Mouse (Mus musculus): ENCODE measurements around the gene Hcls1.

Gene Hcls1

DNA sequence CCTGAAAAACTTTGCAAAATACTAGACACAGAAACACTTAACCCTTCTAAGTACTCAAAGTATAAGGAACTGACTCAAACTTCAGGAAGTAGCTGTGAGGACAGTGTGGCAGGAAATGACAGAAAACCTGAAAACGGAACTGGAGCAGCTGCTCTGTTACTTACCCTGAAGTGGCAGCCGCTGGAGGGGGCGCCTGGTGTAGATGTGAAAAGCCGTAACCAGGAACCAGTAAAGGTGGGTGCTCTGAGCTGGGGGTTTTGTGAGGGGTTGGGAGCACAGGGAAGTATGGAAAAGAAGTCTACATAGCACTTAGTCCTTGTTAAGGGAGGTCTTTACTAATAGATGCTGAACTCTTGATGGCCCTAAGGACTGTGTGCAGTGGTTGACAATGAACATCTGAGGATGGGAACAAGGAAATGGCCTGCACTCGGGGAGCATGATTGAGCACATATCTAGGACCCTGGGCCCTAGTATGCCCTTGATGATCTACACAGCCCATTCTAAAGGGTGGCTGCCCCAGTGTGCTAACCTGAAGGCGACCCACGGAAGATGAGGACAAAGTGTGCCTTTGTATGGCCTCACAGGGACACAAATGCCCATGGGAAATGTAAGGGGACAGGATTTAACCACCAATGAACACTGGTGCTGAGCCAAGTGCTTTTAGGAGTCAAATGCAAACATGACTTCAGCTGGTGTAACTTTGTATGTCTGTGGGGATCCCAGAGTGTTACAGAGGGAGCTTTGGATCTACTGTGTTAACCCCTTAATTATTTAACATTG is at the start of gene Hcls1:
Hcls1 (plus strand) TSS at position 143 of the 780 bp plus-strand sequence.
- in situ Hi-C loops (cut with MseI, MboI), result no loop called here

DNA sequence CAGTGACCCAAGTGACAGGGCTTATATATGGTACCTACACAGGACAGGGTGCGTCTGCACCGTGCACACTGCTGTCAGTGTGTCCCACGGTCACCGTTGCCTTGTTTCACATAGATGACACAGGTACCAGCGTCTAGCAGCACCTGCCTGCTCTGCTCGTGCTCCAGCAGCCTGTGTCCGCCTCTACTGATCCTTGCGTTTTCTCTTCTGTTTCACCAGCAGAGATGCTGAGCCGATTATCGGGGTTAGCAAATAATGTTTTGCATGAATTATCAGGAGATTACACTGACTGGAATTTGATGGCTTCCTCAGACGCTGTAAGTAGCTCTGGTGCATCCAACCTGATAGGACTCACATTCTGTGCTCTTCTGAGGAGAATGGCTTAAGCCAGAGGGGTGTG is 48.9 kb upstream of the Hcls1 start:
- in situ Hi-C loops (cut with MseI, MboI), result loop anchor here (5.0 kb wide), 2 partner anchors 121 to 126 kb away; partner anchors contain the start of gene Polq (in 1 of the 2)

DNA sequence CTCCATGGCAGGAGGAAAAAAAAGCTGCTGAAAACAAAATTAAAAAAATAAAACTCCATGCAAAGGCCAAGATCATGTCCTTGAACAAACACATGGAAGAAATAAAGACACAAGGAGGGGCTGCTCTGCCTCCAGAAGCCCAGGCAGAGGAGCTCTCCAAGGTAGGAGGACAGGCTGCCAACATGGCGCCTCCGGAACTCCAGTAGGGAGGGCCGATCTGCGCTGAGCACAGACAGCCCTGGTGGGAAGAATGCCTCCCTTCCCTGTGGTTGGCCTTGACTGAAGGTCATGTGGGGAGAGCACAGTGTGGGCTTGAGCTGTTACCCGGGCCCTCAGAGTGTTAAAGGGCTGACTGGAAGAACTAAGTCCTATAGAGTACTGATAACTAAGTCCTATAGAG is 47.2 kb upstream of the Hcls1 start:
- in situ Hi-C loops (cut with MseI, MboI), result loop anchor here (5.0 kb wide), 2 partner anchors 120 to 125 kb away; partner anchors contain the start of gene Polq (in 1 of the 2)

DNA sequence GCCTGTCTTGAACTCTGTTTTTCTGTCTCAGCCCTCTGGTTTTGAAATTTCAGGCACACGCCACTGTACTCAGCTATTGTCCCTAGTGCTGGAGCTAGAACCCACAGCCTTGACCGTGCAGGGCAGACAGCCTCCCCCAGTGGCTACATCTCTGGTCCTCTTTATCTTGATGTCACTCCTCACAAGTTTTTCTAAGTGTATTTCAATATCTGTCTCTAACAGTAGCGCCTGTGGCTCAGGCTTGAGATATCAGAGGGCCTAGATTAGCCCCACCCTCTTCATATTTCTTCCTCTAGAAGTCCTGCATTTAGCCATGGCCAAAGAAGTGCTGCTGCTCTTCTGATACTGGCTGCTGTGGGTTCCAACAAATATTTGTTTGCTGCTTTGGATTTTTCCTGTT is 44.2 kb upstream of the Hcls1 start:
- in situ Hi-C loops (cut with MseI, MboI), result no loop called here

DNA sequence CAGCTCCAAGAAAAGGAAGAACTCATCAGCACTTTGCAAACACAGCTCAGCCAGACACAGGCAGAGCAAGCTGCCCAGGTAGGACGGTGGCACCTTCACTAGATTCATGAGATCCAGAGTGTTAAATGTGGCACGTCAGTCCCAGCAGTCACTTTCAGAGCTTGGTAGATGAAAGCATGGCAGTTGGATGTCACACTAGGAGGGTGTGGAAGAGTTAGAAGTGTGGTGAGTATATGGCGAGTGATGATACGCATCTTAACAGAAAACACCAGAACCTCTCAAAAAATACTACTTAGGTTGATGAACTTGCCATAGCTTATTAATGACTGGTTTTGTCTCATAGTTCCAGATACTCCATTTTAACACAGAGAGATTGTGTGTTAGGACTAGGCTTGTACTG is 43.4 kb upstream of the Hcls1 start:
- in situ Hi-C loops (cut with MseI, MboI), result no loop called here

DNA sequence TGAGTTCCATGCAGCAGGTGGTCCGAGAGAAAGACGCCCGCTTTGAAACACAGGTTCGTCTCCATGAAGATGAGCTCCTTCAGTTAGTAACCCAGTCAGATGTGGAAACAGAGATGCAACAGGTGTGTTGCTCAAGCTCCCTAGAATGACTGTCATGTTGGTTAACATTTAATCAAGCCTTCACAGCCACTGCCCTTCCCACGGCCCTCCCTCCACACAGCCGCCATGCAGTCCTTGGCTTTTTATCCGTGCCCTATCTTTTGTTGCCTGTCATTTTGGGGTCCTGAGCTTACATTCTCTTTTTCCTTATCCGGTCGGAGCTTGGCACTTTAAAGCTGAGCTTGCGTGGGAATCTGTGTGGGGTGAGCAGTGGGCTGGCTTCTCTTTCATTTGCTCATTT is 41.5 kb upstream of the Hcls1 start:
- in situ Hi-C loops (cut with MseI, MboI), result no loop called here

DNA sequence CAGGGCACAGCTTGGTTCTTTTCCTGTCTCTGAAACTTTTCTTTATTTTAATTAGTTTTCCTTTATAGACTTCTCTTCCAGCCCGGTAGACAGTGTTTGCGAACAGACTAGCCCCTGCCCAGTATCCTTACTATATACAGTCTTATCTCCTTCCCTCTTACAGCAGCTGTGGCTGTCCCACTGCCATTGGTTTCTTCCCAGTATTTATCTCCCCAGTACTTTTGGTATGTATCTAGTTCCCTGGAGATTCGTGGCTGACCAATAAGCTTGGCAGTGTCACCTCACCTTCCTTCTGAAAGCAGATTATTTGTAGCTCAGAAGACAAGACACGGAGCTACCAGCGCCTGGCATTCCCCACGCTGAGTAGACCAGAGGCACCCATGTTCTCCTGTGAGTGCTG is 38.1 kb upstream of the Hcls1 start:
- in situ Hi-C loops (cut with MseI, MboI), result no loop called here

DNA sequence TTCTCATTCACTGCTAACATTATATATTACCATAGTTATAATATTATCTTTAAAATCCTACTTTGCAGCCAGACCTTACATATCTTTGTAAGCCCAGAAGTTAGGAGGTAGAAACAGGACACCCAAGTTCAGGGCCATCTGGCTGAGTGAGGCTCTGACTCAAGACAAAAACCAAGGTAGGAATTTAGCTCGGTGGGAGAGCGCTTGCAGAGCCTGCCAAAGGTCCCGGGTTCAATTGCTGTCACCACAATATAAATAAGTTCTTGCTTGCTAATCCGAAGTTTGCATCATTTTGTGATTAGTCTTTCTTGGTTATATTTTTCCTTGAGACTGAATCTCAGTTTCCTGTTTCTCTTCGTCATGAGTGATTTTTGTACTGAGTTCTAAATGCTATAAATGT is 31.6 kb upstream of the Hcls1 start:
- in situ Hi-C loops (cut with MseI, MboI), result no loop called here

DNA sequence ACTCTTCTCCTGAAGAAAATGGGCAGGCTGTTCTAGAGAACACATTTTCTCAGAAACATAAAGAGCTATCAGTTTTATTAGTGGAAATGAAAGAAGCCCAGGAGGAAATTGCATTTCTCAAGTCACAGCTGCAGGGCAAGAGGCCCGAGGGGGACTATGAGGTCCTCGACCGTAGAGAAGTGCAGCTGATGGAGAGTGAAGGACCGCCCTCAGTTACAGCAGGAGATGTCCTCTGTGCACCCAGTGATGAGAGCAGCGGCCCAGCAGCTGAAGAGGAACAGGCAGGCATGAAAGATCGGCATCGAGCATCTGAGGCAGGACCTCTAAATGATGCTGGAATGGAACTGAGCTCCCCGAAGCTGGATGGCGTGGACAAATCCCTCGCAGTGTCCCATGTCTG is 22.9 kb upstream of the Hcls1 start:
- in situ Hi-C loops (cut with MseI, MboI), result no loop called here

DNA sequence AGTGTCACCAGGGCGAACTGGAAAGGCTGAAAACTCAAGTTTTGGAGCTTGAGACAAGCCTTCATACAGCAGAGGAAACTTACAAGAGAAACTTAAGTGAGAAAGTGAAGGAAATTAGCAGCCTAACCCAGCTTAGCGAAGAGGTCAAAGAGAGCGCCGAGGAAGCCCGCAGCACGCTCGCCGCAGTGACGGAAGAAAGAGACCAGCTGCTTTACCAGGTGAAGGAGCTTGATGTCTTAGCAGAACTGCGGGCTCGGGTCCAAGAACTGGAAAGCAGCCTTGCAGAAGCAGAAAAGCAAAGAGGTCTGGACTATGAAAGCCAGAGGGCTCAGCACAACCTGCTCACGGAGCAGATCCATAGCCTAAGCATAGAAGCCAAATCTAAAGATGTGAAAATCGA is 22.5 kb upstream of the Hcls1 start:
- in situ Hi-C loops (cut with MseI, MboI), result no loop called here

DNA sequence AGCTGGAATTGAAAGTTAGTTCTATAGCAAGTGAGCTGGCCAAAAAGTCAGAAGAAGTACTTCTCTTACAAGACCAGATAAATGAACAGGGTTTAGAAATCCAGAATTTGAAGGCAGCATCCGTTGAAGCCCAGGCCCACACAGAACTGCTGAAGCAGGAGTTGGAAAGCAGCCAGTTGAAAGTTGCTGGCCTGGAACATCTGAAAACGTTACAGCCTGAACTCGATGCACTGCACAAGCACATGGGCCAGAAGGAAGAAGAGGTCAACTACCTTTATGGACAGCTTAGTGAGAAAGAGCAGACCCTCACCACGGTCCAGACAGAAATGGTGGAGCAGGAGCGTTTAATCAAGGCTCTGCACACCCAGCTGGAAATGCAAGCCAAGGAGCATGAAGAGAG is 20.6 kb upstream of the Hcls1 start:
- in situ Hi-C loops (cut with MseI, MboI), result no loop called here

DNA sequence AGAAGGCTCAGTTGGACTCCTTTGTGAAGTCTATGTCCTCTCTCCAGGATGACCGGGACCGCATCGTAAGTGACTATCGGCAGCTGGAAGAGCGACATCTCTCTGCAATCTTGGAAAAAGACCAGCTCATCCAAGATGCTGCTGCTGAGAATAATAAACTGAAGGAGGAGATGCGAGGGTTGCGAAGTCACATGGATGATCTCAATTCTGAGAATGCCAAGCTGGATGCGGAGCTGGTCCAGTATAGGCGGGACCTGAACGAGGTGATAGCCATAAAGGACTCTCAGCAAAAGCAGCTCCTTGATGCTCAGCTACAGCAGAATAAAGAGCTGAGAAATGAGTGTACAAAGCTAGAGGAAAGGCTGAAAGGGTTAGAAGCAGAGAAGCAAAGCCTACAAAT is 16.3 kb upstream of the Hcls1 start:
- in situ Hi-C loops (cut with MseI, MboI), result no loop called here

DNA sequence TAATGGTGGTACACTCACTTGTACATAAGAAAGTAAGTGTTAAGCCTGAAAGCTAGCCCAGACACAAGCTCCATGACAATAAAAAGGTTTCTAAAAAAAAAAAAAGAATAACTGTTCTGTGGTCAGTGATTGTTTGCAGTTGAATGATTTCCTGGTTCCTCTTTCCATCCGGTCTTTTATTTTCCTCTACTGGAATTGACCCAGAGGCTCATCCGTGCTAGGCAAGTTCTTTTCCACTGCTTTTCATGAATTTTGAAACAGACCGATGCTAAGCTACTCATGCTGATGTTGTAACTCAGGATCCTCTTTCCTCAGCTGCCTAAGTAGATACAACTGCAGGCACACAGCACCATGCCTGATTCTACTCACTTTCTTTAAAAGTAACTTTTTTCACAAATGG is 14.4 kb upstream of the Hcls1 start:
- in situ Hi-C loops (cut with MseI, MboI), result no loop called here

DNA sequence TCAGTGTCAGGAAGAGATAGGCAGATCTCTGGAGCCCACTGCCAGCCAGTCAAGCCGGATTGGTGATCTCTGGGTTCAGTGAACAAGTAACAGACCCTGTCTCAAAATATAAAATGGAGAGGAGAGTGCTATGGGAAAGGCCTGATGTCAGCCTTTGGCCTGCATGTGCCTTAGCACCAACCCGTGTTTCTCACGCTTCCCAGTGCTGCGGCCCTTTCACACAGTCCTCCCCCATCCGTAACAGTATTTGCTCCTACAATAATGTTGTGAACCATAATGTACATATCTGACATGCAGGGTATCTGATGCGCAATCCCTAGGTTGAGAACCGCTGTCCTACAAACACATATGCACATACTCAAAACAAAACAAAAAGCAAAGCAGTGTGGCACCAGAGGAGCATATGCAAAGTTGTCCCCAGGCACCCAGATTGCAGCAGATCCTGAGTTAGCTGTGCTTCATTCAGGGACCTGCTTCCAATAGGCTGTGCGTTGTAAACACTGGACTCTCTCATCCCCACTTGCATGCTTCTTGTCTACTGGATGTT is 13.6 kb upstream of the Hcls1 start:
- in situ Hi-C loops (cut with MseI, MboI), result no loop called here

DNA sequence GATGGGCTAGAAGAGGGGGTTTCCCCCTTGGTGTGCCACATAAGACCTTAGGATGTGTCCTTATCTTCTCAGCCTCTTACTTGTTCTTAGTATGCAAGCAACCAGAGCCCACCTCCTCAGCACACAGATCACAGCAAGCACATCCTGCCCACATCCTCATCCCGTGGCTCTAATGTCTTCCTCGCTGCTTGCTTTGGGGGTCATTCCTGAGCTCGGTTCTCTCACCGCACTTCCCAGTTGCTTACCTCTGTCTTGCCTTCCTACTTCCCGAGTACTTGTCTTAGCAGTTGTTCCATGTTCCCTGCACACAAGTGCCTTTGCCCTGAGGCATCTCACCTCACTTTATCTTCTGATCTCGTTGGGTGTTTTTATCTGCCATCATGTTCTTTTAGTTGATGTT is 12.8 kb upstream of the Hcls1 start:
- in situ Hi-C loops (cut with MseI, MboI), result no loop called here

DNA sequence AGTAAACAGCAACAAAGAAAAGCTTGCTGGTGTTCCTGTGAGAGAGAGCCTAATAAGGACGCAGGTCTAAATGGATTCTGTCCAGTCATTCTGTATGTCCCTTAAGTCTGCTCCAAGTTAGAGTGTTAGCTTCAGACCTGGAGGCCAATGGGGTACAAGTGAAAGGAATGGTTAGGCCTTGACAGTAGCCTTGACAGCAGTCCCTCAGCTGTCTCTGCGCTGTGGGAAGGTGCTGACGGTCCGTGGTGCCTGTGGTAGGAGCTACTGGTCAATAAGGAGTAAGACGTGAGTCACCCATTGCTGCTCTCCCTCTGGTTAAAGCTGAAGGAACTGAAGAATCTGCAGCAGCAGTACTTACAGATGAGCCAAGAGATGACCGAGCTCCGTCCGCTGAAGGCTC is 10.5 kb upstream of the Hcls1 start:
- in situ Hi-C loops (cut with MseI, MboI), result no loop called here

DNA sequence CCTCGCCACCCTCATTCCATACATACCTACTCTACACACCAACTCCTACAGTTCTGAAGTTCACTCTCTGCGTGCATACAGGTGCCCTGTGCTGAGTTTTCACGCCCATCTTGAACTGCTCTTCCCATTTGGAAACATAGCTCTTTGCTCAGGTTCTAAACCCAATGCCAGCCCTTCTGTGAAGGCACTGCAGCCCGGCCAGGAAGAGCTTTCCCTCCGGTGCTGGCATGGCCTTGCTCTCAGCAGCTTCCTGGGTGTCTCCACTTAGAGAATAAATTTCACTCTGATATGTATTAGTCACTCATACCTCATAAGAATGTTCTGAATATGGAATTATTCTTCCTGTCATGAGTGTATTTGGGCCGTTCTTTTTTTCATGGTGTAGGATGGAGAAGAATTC is 9.4 kb upstream of the Hcls1 start:
- in situ Hi-C loops (cut with MseI, MboI), result no loop called here

DNA sequence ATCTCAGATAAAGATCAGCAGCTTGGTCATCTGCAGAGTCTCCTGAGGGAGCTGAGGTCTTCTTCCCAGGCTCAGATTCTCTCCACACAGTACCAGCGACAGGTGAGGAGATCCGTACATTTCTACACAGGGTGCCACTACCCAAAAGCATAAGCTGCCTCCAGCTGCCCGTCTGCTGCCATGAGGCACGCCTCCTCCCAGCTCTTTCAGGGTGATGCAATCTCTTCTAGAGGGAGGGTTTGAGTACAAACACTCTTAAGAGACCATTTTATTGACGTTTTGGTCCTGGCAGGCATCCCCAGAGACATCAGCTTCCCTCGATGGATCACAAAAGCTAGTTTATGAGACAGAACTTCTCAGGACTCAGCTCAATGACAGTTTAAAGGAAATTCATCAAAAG is 9.0 kb upstream of the Hcls1 start:
- in situ Hi-C loops (cut with MseI, MboI), result no loop called here

DNA sequence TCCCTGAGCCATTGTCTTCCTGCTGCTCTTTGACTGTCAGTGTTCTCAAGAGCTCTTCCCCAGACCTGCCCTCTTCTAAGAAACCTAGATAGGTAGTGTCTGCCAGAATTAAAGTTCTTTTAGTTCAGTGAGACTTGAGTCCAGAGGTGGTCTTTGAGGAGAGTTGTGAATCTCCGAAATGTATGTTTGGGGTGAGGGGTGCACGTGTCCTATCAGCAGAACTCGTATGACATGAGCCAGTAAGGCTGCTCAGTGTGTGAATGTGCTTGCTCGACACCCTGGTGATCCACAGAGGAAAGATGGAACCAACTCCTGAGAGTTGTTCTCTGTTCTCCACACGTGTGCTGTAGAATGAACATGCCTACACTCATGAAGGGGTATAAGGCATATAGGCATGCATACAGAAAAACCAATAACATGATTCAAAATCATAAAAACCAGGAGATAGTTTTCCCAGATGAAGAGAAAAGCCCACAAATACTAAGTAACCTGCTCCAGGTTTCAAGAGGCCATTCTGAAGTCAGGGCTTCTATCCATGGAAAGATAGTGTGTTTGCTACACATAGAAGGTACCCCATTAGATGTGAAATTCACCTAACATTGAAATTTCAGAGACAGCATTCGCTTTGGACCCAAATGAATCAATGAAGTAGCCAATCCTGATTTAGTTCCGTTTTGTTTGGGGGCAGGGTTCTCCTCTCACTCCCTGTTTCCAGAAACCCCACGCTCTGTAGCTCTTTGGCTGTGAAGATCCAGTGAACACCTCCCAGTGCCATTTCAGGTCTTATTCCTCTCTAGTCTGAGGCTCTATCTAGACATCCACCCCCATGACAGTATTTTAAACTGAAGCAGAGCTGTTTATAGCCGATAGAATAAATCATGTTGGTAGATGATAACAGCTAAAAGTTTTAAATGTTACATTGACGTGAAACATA is 8.0 kb upstream of the Hcls1 start:
- in situ Hi-C loops (cut with MseI, MboI), result no loop called here

DNA sequence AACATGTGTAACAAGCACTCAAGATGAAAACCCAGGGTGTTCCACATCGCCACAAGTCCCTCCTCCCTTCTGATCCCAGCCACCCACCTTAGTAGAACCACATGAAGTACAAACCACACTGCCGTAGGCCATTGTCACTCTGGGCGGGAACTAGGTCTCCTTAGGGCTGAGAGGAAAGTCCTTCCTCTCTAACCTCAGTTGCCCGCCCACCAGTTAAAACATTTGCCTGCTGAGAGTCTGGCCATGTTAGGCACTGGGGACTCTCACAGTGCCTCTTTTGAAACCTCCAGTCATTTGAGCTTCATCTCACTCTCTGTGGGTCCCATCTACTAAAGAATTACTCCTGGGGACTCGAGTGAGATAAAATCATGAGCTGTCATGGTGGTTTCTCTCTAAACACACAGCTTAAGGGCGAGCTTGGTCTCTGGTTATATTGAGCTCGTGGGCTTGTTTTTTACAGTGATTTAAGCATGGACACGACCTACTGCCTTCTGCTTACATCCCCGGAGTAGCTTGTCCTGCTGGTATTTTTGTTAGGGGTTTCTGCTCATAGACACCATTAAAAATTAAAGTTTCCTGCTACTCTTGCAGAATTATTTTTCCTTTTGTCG is 7.2 kb upstream of the Hcls1 start:
- in situ Hi-C loops (cut with MseI, MboI), result no loop called here

DNA sequence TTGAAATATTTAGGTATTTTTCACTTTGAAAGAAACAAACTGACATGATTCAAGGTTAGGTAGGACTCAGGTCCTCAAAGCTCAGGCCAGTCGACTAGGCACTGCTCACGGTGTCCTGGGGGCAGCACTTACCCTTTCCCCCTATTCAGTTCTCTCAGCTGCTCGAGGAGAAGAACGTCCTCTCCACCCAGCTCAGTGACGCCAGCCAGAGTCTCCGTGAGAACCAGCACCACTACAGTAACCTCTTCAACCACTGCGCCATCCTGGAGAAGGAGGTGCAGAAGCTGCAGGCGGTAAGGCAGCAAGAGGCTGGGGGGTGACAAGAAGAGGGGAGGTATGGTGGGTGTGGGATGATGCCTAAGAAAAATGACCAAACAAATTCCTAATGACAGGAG is 6.7 kb upstream of the Hcls1 start:
- in situ Hi-C loops (cut with MseI, MboI), result no loop called here

DNA sequence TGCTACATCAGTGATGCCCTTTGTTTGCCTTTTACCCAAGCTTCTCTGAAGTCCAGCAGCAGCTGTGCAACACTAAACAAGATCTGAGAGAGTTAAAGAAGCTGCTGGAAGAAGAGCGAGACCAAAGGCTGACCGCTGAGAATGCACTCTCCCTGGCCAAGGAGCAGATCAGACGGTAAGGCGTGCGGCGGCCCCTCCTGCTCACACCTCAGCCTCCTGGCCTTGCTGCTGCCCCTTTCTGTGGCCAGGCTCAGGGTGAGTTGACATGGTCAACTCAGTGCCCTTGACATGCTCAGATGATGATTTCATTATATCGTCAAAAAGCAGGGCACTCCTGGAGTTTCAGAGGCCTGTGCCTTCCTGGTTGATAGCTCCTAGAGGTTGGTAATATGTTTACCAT is 5.6 kb upstream of the Hcls1 start:
- in situ Hi-C loops (cut with MseI, MboI), result no loop called here

Data from mouse trophoblast stem cell (cell line).